Mouse (Mus musculus) right cerebral cortex, adult 2 months (tissue): Measurements from ENCODE around the gene Lrp1.
A peak's percentile ranks its signal among the peaks of the same experiment; 100 is the strongest.

Source experiments
- DNase-seq, 2 experiments: peaks; one replicate each; pipeline ENCODE4 v3.0.0; 2021 to 2022; ENCODE audit warnings: low spot score in 2 of 2

Lrp1 gene

GRCm38 (mm10) chr10:127652906-127653638 lies 32.1 kb upstream of the Lrp1 start:
- DNase-seq = no peak

GRCm38 (mm10) chr10:127645791-127646190 lies 24.8 kb upstream of the Lrp1 start:
- DNase-seq = no peak

GRCm38 (mm10) chr10:127643553-127644238 lies 22.7 kb upstream of the Lrp1 start:
- no peak for DNase-seq

GRCm38 (mm10) chr10:127642772-127643552 lies 22.0 kb upstream of the Lrp1 start, which contains the start of gene Stat6:
Gene Stat6, plus strand, starts transcription at chr10:127642986.
- DNase-seq = no peak

- DNase-seq = peak; percentile 88 to 90
These were observed 21.2 kb upstream of the Lrp1 start for GRCm38 (mm10) chr10:127641861-127642771.

GRCm38 (mm10) chr10:127640421-127640820 lies 19.5 kb upstream of the Lrp1 start:
- no peak for DNase-seq

- DNase-seq = no peak
These were observed 11.8 kb upstream of the Lrp1 start for GRCm38 (mm10) chr10:127632668-127633271.

GRCm38 (mm10) chr10:127631261-127632214 lies 10.6 kb upstream of the Lrp1 start:
- DNase-seq = no peak

GRCm38 (mm10) chr10:127626433-127626832 lies 5.5 kb upstream of the Lrp1 start:
- DNase-seq = no peak

GRCm38 (mm10) chr10:127623439-127624216 lies 2.7 kb upstream of the Lrp1 start:
- DNase-seq = no peak

- no peak for DNase-seq
These were observed 1.7 kb upstream of the Lrp1 start for GRCm38 (mm10) chr10:127622661-127623060.

GRCm38 (mm10) chr10:127622057-127622392 lies 1.1 kb upstream of the Lrp1 start:
- no peak for DNase-seq

GRCm38 (mm10) chr10:127621191-127622056 lies 476 bp upstream of the Lrp1 start:
- DNase-seq = peak; percentile 87 to 90

- DNase-seq = no peak
These were observed 975 bp downstream of the Lrp1 start for GRCm38 (mm10) chr10:127619941-127620405.

- no peak for DNase-seq
These were observed 1.7 kb downstream of the Lrp1 start for GRCm38 (mm10) chr10:127619119-127619721.

GRCm38 (mm10) chr10:127618173-127618572 lies 2.8 kb downstream of the Lrp1 start:
- no peak for DNase-seq

GRCm38 (mm10) chr10:127617294-127617693 lies 3.7 kb downstream of the Lrp1 start:
- no peak for DNase-seq
